Mouse (Mus musculus) cerebellum, adult 8-10 months (tissue): ENCODE measurements around the gene Gpsm3.
"Not testable (repeated sequence)": the region's sequence is repeated elsewhere in the genome, so short reads cannot be mapped to it uniquely, and the experiment has no call there.

Experiments
- DNase-seq: peaks from one replicate; pipeline ENCODE4 v3.0.0; 2022

Gene Gpsm3

GRCm38 (mm10) chr17:34589681-34590101 lies at the start of gene Gpsm3:
TSS of gene Gpsm3 (plus strand) at chr17:34589806.
- DNase-seq, result peak; percentile 33

GRCm38 (mm10) chr17:34543567-34543966 lies 46.0 kb upstream of the Gpsm3 start:
- DNase-seq, result not testable (repeated sequence)

GRCm38 (mm10) chr17:34546797-34547196 lies 42.8 kb upstream of the Gpsm3 start:
- DNase-seq, result no peak

- no peak for DNase-seq
Measured at GRCm38 (mm10) chr17:34547601-34548000, 42.0 kb upstream of the Gpsm3 start.

- no peak for DNase-seq
Measured at GRCm38 (mm10) chr17:34549156-34549555, 40.5 kb upstream of the Gpsm3 start.

- no peak for DNase-seq
Measured at GRCm38 (mm10) chr17:34549843-34550242, 39.8 kb upstream of the Gpsm3 start.

GRCm38 (mm10) chr17:34555483-34555882 lies 34.1 kb upstream of the Gpsm3 start:
- DNase-seq, result peak; percentile 73

- no peak for DNase-seq
Measured at GRCm38 (mm10) chr17:34556406-34556805, 33.2 kb upstream of the Gpsm3 start.

- no peak for DNase-seq
Measured at GRCm38 (mm10) chr17:34557411-34557810, 32.2 kb upstream of the Gpsm3 start.

- DNase-seq, result no peak
Measured at GRCm38 (mm10) chr17:34559116-34559515, 30.5 kb upstream of the Gpsm3 start.

- DNase-seq, result no peak
Measured at GRCm38 (mm10) chr17:34559895-34560294, 29.7 kb upstream of the Gpsm3 start.

GRCm38 (mm10) chr17:34560438-34560837 lies 29.2 kb upstream of the Gpsm3 start:
- no peak for DNase-seq

- no peak for DNase-seq
Measured at GRCm38 (mm10) chr17:34561200-34561599, 28.4 kb upstream of the Gpsm3 start.

GRCm38 (mm10) chr17:34562595-34562994 lies 27.0 kb upstream of the Gpsm3 start:
- DNase-seq, result no peak

- DNase-seq, result no peak
Measured at GRCm38 (mm10) chr17:34563354-34563753, 26.3 kb upstream of the Gpsm3 start.

- no peak for DNase-seq
Measured at GRCm38 (mm10) chr17:34564003-34564421, 25.6 kb upstream of the Gpsm3 start, which contains the start of gene Notch4. TSS of gene Notch4 (plus strand) at chr17:34564268.

GRCm38 (mm10) chr17:34564796-34565195 lies 24.8 kb upstream of the Gpsm3 start:
- DNase-seq, result no peak

- DNase-seq, result no peak
Measured at GRCm38 (mm10) chr17:34567311-34567710, 22.3 kb upstream of the Gpsm3 start.

GRCm38 (mm10) chr17:34568421-34568820 lies 21.2 kb upstream of the Gpsm3 start:
- DNase-seq, result no peak

GRCm38 (mm10) chr17:34569919-34570318 lies 19.7 kb upstream of the Gpsm3 start:
- DNase-seq, result no peak

GRCm38 (mm10) chr17:34571875-34572274 lies 17.7 kb upstream of the Gpsm3 start:
- DNase-seq, result no peak

GRCm38 (mm10) chr17:34572361-34572760 lies 17.2 kb upstream of the Gpsm3 start:
- DNase-seq, result no peak

- no peak for DNase-seq
Measured at GRCm38 (mm10) chr17:34576577-34576976, 13.0 kb upstream of the Gpsm3 start.

- DNase-seq, result no peak
Measured at GRCm38 (mm10) chr17:34578070-34578469, 11.5 kb upstream of the Gpsm3 start.

- DNase-seq, result no peak
Measured at GRCm38 (mm10) chr17:34582528-34582927, 7.1 kb upstream of the Gpsm3 start.

- peak; percentile 27 for DNase-seq
Measured at GRCm38 (mm10) chr17:34583397-34583796, 6.2 kb upstream of the Gpsm3 start.
